Mouse (Mus musculus): ENCODE results near the gene Pcbp1. TPM values are rescaled to one million over a fixed set of nuclear protein-coding genes. Genes with fewer than 3 reads are reported as not detected.

The Pcbp1 gene
- polyA plus RNA-seq, 1 experiment from 2014 or later = 238 TPM

GRCm38 (mm10) chr6:86516021-86516420, 10.1 kb downstream of the Pcbp1 start:
- no peaks in the 10 kb centered on the region for H3K36me3 ChIP-seq (ENCODE audit: control insufficient read depth, insufficient read depth, low read length)
- H3K9me3 ChIP-seq (ENCODE audit: control insufficient read depth, low read length) = no peaks in the 10 kb centered on the region
- H3K4me2 ChIP-seq (ENCODE audit: low read depth, low read length) = no peak overlapping the region
- ATAC-seq (ENCODE audit: low read depth) = no peak
- H3K27ac ChIP-seq (ENCODE audit: low read depth, low read length) = no peak overlapping the region
- WGBS = 70% methylated on average over 1 of the region's 1 CpGs
- H3K4me3 ChIP-seq (ENCODE audit: low read depth, low read length) = no peak overlapping the region
- no peaks in the 10 kb centered on the region for H3K4me1 ChIP-seq (ENCODE audit: control insufficient read depth, insufficient read depth, low read length)
- no peaks in the 10 kb centered on the region for H3K27me3 ChIP-seq (ENCODE audit: control insufficient read depth, insufficient read depth, low read length)
- H3K9ac ChIP-seq (replicated peaks; ENCODE audit: low read depth, low read length) = no peak overlapping the region

GRCm38 (mm10) chr6:86513296-86513695, 12.8 kb downstream of the Pcbp1 start:
- no peak overlapping the region for H3K9ac ChIP-seq (replicated peaks; ENCODE audit: low read depth, low read length)
- no peaks in the 10 kb centered on the region for H3K36me3 ChIP-seq (ENCODE audit: control insufficient read depth, insufficient read depth, low read length)
- no peak overlapping the region for H3K4me2 ChIP-seq (ENCODE audit: low read depth, low read length)
- H3K27ac ChIP-seq (ENCODE audit: low read depth, low read length) = no peak overlapping the region
- H3K4me1 ChIP-seq (ENCODE audit: control insufficient read depth, insufficient read depth, low read length) = no peaks in the 10 kb centered on the region
- no peaks in the 10 kb centered on the region for H3K9me3 ChIP-seq (ENCODE audit: control insufficient read depth, low read length)
- 89% methylated on average over 4 of the region's 4 CpGs for WGBS
- no peak for ATAC-seq (ENCODE audit: low read depth)
- H3K27me3 ChIP-seq (ENCODE audit: control insufficient read depth, insufficient read depth, low read length) = no peaks in the 10 kb centered on the region
- H3K4me3 ChIP-seq (ENCODE audit: low read depth, low read length) = no peak overlapping the region

DNA sequence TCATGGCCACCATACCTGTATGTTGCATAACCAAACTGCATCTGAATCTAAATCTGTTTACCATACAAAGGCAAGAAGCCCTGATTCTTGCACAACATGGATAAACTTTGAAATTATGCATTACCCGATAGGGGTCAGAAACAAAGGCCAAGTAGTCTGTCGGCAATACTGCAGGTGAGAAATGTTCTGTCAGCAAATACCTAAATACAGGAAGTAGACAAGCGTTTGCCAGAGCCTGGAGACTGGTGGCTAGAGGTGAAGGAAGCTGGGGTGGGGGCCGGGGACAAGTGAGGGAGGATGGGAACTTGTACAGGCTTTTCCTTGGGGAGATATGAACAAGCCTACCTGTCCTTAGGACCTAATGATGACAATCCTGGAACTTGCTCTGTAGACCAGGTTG, 15.1 kb downstream of the Pcbp1 start:
- ATAC-seq (ENCODE audit: low read depth) = no peak
- Histone ChIP-seq H3K27ac (ENCODE audit: low read depth, low read length) (no peak overlapping the region), H3K4me2 (ENCODE audit: low read depth, low read length) (no peak overlapping the region), H3K4me3 (ENCODE audit: low read depth, low read length) (no peak overlapping the region), H3K9me3 (ENCODE audit: control insufficient read depth, low read length) (no peaks in the 10 kb centered on the region), H3K4me1 (ENCODE audit: control insufficient read depth, insufficient read depth, low read length) (no peaks in the 10 kb centered on the region), H3K36me3 (ENCODE audit: control insufficient read depth, insufficient read depth, low read length) (no peaks in the 10 kb centered on the region), H3K9ac (replicated peaks; ENCODE audit: low read depth, low read length) (no peak overlapping the region), H3K27me3 (ENCODE audit: control insufficient read depth, insufficient read depth, low read length) (no peaks in the 10 kb centered on the region)
- 83% methylated on average over 4 of the region's 4 CpGs for WGBS

- WGBS = 75% methylated on average over 3 of the region's 3 CpGs
- H3K4me3 ChIP-seq (ENCODE audit: low read depth, low read length) = no peak overlapping the region
Observed at GRCm38 (mm10) chr6:86509866-86510200, 16.3 kb downstream of the Pcbp1 start.

DNA sequence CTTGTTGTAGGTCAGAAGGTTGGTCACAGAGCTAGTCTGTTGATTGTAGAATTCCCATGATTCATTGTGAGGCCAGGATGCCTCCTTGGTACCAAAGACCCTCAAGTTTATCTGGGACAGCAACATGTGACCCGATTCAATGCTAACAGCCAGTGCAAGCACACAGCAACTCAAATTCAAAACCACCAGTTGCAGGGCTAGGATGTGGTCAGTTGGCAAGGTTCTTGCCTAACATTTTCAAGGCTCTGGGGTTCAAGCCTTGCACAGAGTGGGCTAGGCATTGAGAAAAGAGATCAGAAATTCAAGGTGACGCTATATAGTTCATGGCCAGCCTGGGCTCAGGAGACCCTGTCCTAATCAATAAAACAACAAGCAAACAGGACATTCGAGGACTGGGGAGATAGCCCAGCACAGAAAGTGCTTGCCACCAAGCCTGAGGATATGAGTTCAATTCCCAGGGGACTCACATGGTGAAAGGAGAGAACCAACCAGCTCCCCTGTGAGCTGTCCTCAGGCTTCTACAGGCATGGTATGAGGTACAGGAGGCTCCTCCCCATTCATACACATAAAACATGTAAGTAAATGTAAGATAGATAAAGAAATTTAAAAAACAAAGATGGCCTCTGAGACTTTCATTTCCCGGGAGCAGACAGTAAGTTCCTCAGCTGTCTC, 16.8 kb downstream of the Pcbp1 start:
- H3K9me3 ChIP-seq (ENCODE audit: control insufficient read depth, low read length) = no peaks in the 10 kb centered on the region
- ATAC-seq (ENCODE audit: low read depth) = no peak
- no peaks in the 10 kb centered on the region for H3K27me3 ChIP-seq (ENCODE audit: control insufficient read depth, insufficient read depth, low read length)
- WGBS = 87% methylated on average over 4 of the region's 4 CpGs
- no peaks in the 10 kb centered on the region for H3K4me1 ChIP-seq (ENCODE audit: control insufficient read depth, insufficient read depth, low read length)
- no peak overlapping the region for H3K27ac ChIP-seq (ENCODE audit: low read depth, low read length)
- no peak overlapping the region for H3K4me2 ChIP-seq (ENCODE audit: low read depth, low read length)
- no peak overlapping the region for H3K9ac ChIP-seq (replicated peaks; ENCODE audit: low read depth, low read length)
- H3K4me3 ChIP-seq (ENCODE audit: low read depth, low read length) = no peak overlapping the region
- H3K36me3 ChIP-seq (ENCODE audit: control insufficient read depth, insufficient read depth, low read length) = no peaks in the 10 kb centered on the region

More at GRCm38 (mm10) chr6:86509866-86510200, 16.3 kb downstream of the Pcbp1 start:
- Histone ChIP-seq H3K36me3 (ENCODE audit: control insufficient read depth, insufficient read depth, low read length) (no peaks in the 10 kb centered on the region), H3K4me1 (ENCODE audit: control insufficient read depth, insufficient read depth, low read length) (no peaks in the 10 kb centered on the region), H3K9me3 (ENCODE audit: control insufficient read depth, low read length) (no peaks in the 10 kb centered on the region), H3K4me2 (ENCODE audit: low read depth, low read length) (no peak overlapping the region), H3K27ac (ENCODE audit: low read depth, low read length) (no peak overlapping the region), H3K9ac (replicated peaks; ENCODE audit: low read depth, low read length) (no peak overlapping the region), H3K27me3 (ENCODE audit: control insufficient read depth, insufficient read depth, low read length) (no peaks in the 10 kb centered on the region)
- no peak for ATAC-seq (ENCODE audit: low read depth)

DNA sequence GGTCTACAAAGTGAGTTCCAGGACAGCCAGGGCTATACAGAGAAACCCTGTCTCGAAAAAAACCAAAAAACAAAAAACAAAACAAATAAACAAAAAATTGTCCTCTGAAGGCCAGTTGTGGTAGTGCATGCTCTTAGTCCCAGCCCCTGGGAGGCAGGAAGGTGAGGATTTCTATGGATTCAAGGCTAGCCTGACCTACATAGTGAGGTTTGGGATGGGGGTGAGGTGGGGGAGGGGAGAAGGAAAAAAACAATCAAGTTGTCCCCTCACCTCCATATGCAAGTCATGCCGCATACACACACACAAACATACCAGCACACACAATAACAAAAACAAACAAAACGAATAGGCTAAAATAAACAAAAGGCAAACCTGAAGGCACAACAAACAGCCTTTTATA, 17.4 kb downstream of the Pcbp1 start:
- Histone ChIP-seq H3K27ac (ENCODE audit: low read depth, low read length) (no peak overlapping the region), H3K4me1 (ENCODE audit: control insufficient read depth, insufficient read depth, low read length) (no peaks in the 10 kb centered on the region), H3K9ac (replicated peaks; ENCODE audit: low read depth, low read length) (no peak overlapping the region), H3K36me3 (ENCODE audit: control insufficient read depth, insufficient read depth, low read length) (no peaks in the 10 kb centered on the region), H3K9me3 (ENCODE audit: control insufficient read depth, low read length) (no peaks in the 10 kb centered on the region), H3K4me3 (ENCODE audit: low read depth, low read length) (no peak overlapping the region), H3K4me2 (ENCODE audit: low read depth, low read length) (no peak overlapping the region), H3K27me3 (ENCODE audit: control insufficient read depth, insufficient read depth, low read length) (no peaks in the 10 kb centered on the region)
- 87% methylated on average over 3 of the region's 3 CpGs for whole genome bisulfite sequencing
- ATAC-seq (ENCODE audit: low read depth) = no peak

GRCm38 (mm10) chr6:86507116-86507515, 19.0 kb downstream of the Pcbp1 start:
- H3K9me3 ChIP-seq (ENCODE audit: control insufficient read depth, low read length) = no peaks in the 10 kb centered on the region
- H3K4me3 ChIP-seq (ENCODE audit: low read depth, low read length) = no peak overlapping the region
- H3K27me3 ChIP-seq (ENCODE audit: control insufficient read depth, insufficient read depth, low read length) = no peaks in the 10 kb centered on the region
- H3K27ac ChIP-seq (ENCODE audit: low read depth, low read length) = no peak overlapping the region
- H3K4me2 ChIP-seq (ENCODE audit: low read depth, low read length) = no peak overlapping the region
- H3K4me1 ChIP-seq (ENCODE audit: control insufficient read depth, insufficient read depth, low read length) = no peaks in the 10 kb centered on the region
- H3K36me3 ChIP-seq (ENCODE audit: control insufficient read depth, insufficient read depth, low read length) = no peaks in the 10 kb centered on the region
- no peak for ATAC-seq (ENCODE audit: low read depth)
- H3K9ac ChIP-seq (replicated peaks; ENCODE audit: low read depth, low read length) = no peak overlapping the region

GRCm38 (mm10) chr6:86506309-86506708, 19.8 kb downstream of the Pcbp1 start:
- no peaks in the 10 kb centered on the region for H3K36me3 ChIP-seq (ENCODE audit: control insufficient read depth, insufficient read depth, low read length)
- WGBS = 81% methylated on average over 3 of the region's 3 CpGs
- no peak overlapping the region for H3K4me2 ChIP-seq (ENCODE audit: low read depth, low read length)
- no peaks in the 10 kb centered on the region for H3K27me3 ChIP-seq (ENCODE audit: control insufficient read depth, insufficient read depth, low read length)
- H3K4me1 ChIP-seq (ENCODE audit: control insufficient read depth, insufficient read depth, low read length) = no peaks in the 10 kb centered on the region
- no peak for ATAC-seq (ENCODE audit: low read depth)
- H3K9ac ChIP-seq (replicated peaks; ENCODE audit: low read depth, low read length) = no peak overlapping the region
- H3K27ac ChIP-seq (ENCODE audit: low read depth, low read length) = no peak overlapping the region
- H3K9me3 ChIP-seq (ENCODE audit: control insufficient read depth, low read length) = no peaks in the 10 kb centered on the region
- H3K4me3 ChIP-seq (ENCODE audit: low read depth, low read length) = no peak overlapping the region

GRCm38 (mm10) chr6:86505671-86506070, 20.4 kb downstream of the Pcbp1 start:
- 63% methylated on average over 7 of the region's 7 CpGs for WGBS
- Histone ChIP-seq H3K4me1 (ENCODE audit: control insufficient read depth, insufficient read depth, low read length) (no peaks in the 10 kb centered on the region), H3K4me2 (ENCODE audit: low read depth, low read length) (no peak overlapping the region), H3K27ac (ENCODE audit: low read depth, low read length) (no peak overlapping the region), H3K36me3 (ENCODE audit: control insufficient read depth, insufficient read depth, low read length) (no peaks in the 10 kb centered on the region), H3K4me3 (ENCODE audit: low read depth, low read length) (no peak overlapping the region), H3K9me3 (ENCODE audit: control insufficient read depth, low read length) (no peaks in the 10 kb centered on the region), H3K9ac (replicated peaks; ENCODE audit: low read depth, low read length) (no peak overlapping the region), H3K27me3 (ENCODE audit: control insufficient read depth, insufficient read depth, low read length) (no peaks in the 10 kb centered on the region)
- no peak for ATAC-seq (ENCODE audit: low read depth)

Data from neural tube, embryonic 14.5 days (tissue).